ENCODE assay signal across 9 mouse cellular contexts in the genomic region with DNA sequence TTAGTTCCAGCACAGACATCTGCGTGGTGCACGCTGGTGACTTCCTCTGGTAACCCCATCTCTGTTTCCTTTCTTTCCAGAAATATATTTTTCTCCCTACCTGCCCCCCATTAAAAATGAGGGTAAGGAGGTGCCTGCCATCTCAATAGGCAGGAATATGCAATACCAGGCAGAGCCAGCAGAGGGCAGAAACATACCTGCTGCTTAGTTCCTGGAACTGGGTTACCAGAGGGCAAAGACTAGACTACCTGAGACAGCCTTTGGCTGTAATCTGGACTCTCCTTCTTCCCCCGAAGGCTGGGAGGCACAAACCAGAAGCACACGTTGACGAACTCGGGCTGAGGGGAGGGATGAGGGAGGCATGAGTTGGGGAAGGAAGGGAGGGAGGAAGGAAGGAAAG. TPM values are rescaled to one million over a fixed set of nuclear protein-coding genes. Genes with fewer than 3 reads are reported as not detected.
DNase-seq lines count a peak whose midpoint lies in the region; ATAC-seq lines count a peak whose summit lies in the region.
"Had no signal": no experiment of that assay in that cellular context is flagged by ENCODE, and none has a peak within 500 bp of the region (broad histone marks: within the 10 kb centered on the region; RNA-seq: fewer than 3 reads in every experiment).

No protein-coding gene starts in this region.

- DNase-seq in liver = peak; percentile 83
- DNase-seq in c-Kit-positive CD71-negative TER-119-negative erythroid progenitor cells, embryonic 14.5 days (ENCODE audit: low read depth) = peak; percentile 68
- peak; percentile 28 to 92 for DNase-seq in frontal cortex, adult 2 months (ENCODE audit: extremely low spot score in 1 of 2, low spot score in 1 of 2)
- peak; percentile 78 to 92 for DNase-seq in kidney, adult 8-10 months
- DNase-seq in limb, embryonic 11.5 days (ENCODE audit: low spot score) = peak; percentile 90
- peak; percentile 46 for DNase-seq in ovary, adult 18-20 months (ENCODE audit: low spot score)
- DNase-seq in thymus, postnatal 0 days (ENCODE audit: low spot score) = peak; percentile 80

- ATAC-seq in liver, embryonic 12.5 days = no peak
- no peak for ATAC-seq in limb, embryonic 11.5 days (ENCODE audit: insufficient number of reproducible peaks, low FRiP score, low TSS enrichment, low read depth)

- peaks cover 14% of the 10 kb centered on the region; the same call in 1 of the 2 replicates for H3K4me1 ChIP-seq in liver, embryonic 12.5 days
- no peaks in the 10 kb centered on the region for H3K4me1 ChIP-seq in limb, embryonic 11.5 days (ENCODE audit: control insufficient read depth, insufficient read depth, low read length)
- H3K4me1 ChIP-seq: embryonic facial prominence, embryonic 13.5 days had no signal

- no peak overlapping the region for H3K9ac ChIP-seq in liver, embryonic 12.5 days
- no peak overlapping the region for H3K9ac ChIP-seq in limb, embryonic 11.5 days (ENCODE audit: low read length)
- H3K9ac ChIP-seq: embryonic facial prominence, embryonic 13.5 days had no signal

- no peak overlapping the region for H3K4me2 ChIP-seq in liver, embryonic 12.5 days
- H3K4me2 ChIP-seq in limb, embryonic 11.5 days (ENCODE audit: low read depth, severe bottlenecking) = no peak overlapping the region
- H3K4me2 ChIP-seq: embryonic facial prominence, embryonic 13.5 days had no signal

- H3K4me3 ChIP-seq in liver, embryonic 12.5 days = no peak overlapping the region
- no peak overlapping the region for H3K4me3 ChIP-seq in limb, embryonic 11.5 days (ENCODE audit: low read depth, low read length)
- H3K4me3 ChIP-seq: embryonic facial prominence, embryonic 13.5 days had no signal

- whole genome bisulfite sequencing in liver, embryonic 12.5 days (ENCODE audit: insufficient replicate concordance) = 7% methylated on average over 6 of the region's 6 CpGs
- WGBS in limb, embryonic 11.5 days = 13% methylated on average over 6 of the region's 6 CpGs

- peaks cover 10% of the 10 kb centered on the region for H3K36me3 ChIP-seq in liver, embryonic 12.5 days
- peaks cover 2% of the 10 kb centered on the region; the same call in 1 of the 2 replicates for H3K36me3 ChIP-seq in limb, embryonic 11.5 days (ENCODE audit: control insufficient read depth, insufficient read depth, low read length)

- no peaks in the 10 kb centered on the region for H3K27me3 ChIP-seq in liver, embryonic 12.5 days (replicated peaks)
- H3K27me3 ChIP-seq in limb, embryonic 11.5 days (ENCODE audit: control insufficient read depth, insufficient read depth, low read length) = no peaks in the 10 kb centered on the region
- H3K27me3 ChIP-seq: embryonic facial prominence, embryonic 13.5 days had no signal

- H3K27ac ChIP-seq in liver, embryonic 12.5 days = no peak overlapping the region
- no peak overlapping the region for H3K27ac ChIP-seq in limb, embryonic 11.5 days (replicated peaks; ENCODE audit: low read depth, low read length)
- H3K27ac ChIP-seq: embryonic facial prominence, embryonic 13.5 days had no signal

- no peaks in the 10 kb centered on the region for H3K9me3 ChIP-seq in liver, embryonic 12.5 days (replicated peaks)
- H3K9me3 ChIP-seq in limb, embryonic 11.5 days (ENCODE audit: control insufficient read depth, low read length) = no peaks in the 10 kb centered on the region
- H3K9me3 ChIP-seq: embryonic facial prominence, embryonic 13.5 days had no signal

RNA-seq across cellular contexts. Expression of a gene that starts 24.8 kb away (rescaled TPM):
- 31.2 and 32.0 TPM in 2 replicates for polyA plus RNA-seq in liver, embryonic 12.5 days (2016; fragmentation: Nextera tagmentation; extraction: Ambion mirVana)
- polyA plus RNA-seq in frontal cortex, adult 2 months (2012; rRNA removed) = 52.4 and 62.1 TPM in 2 replicates
- 67.5 and 71.1 TPM in 2 replicates for polyA plus RNA-seq in limb, embryonic 11.5 days (2014; fragmentation: Nextera tagmentation; extraction: Ambion mirVana)
- 48.8 and 64.9 TPM in 2 replicates for polyA plus RNA-seq in thymus, postnatal 0 days (2015; fragmentation: Nextera tagmentation; extraction: Ambion mirVana)

RNA-seq across cellular contexts. Expression of a gene that starts 26.2 kb away (rescaled TPM):
- polyA plus RNA-seq in liver, embryonic 12.5 days (2016; fragmentation: Nextera tagmentation; extraction: Ambion mirVana) = 21.9 and 26.6 TPM in 2 replicates
- 32.9 and 42.0 TPM in 2 replicates for polyA plus RNA-seq in frontal cortex, adult 2 months (2012; rRNA removed)
- polyA plus RNA-seq in limb, embryonic 11.5 days (2014; fragmentation: Nextera tagmentation; extraction: Ambion mirVana) = 37.3 and 37.5 TPM in 2 replicates
- polyA plus RNA-seq in thymus, postnatal 0 days (2015; fragmentation: Nextera tagmentation; extraction: Ambion mirVana) = 32.2 and 33.7 TPM in 2 replicates

RNA-seq across cellular contexts. Expression of a gene that starts 28.0 kb away (rescaled TPM):
- polyA plus RNA-seq in liver, embryonic 12.5 days (2016; fragmentation: Nextera tagmentation; extraction: Ambion mirVana) = 28.3 and 29.8 TPM in 2 replicates
- polyA plus RNA-seq in frontal cortex, adult 2 months (2012; rRNA removed) = 0.16 and 0.25 TPM in 2 replicates
- polyA plus RNA-seq in limb, embryonic 11.5 days (2014; fragmentation: Nextera tagmentation; extraction: Ambion mirVana) = 0.09 and 0.24 TPM in 2 replicates
- polyA plus RNA-seq in thymus, postnatal 0 days (2015; fragmentation: Nextera tagmentation; extraction: Ambion mirVana) = 1.0 and 1.1 TPM in 2 replicates
- polyA plus RNA-seq: embryonic facial prominence, embryonic 13.5 days had no signal

RNA-seq across cellular contexts. Expression of a gene that starts 34.1 kb away (rescaled TPM):
- polyA plus RNA-seq in liver, embryonic 12.5 days (2016; fragmentation: Nextera tagmentation; extraction: Ambion mirVana) = 0.72 and 1.1 TPM in 2 replicates
- 46.3 and 51.8 TPM in 2 replicates for polyA plus RNA-seq in frontal cortex, adult 2 months (2012; rRNA removed)
- 0.17 and 0.57 TPM in 2 replicates for polyA plus RNA-seq in limb, embryonic 11.5 days (2014; fragmentation: Nextera tagmentation; extraction: Ambion mirVana)
- 6.8 and 7.5 TPM in 2 replicates for polyA plus RNA-seq in thymus, postnatal 0 days (2015; fragmentation: Nextera tagmentation; extraction: Ambion mirVana)

RNA-seq across cellular contexts. Expression of a gene that starts 42.2 kb away (rescaled TPM):
- polyA plus RNA-seq in liver, embryonic 12.5 days (2016; fragmentation: Nextera tagmentation; extraction: Ambion mirVana) = 14.9 and 15.0 TPM in 2 replicates
- 127 and 136 TPM in 2 replicates for polyA plus RNA-seq in frontal cortex, adult 2 months (2012; rRNA removed)
- polyA plus RNA-seq in limb, embryonic 11.5 days (2014; fragmentation: Nextera tagmentation; extraction: Ambion mirVana) = 7.2 and 10.0 TPM in 2 replicates
- 19.1 and 19.9 TPM in 2 replicates for polyA plus RNA-seq in thymus, postnatal 0 days (2015; fragmentation: Nextera tagmentation; extraction: Ambion mirVana)

Comparison
In these comparisons a context has a peak if more than half of its experiments do, and no peak if none do; other contexts are left out.
1. RNA of a gene that starts 28.0 kb away (polyA plus RNA-seq): 28.3 to 29.8 TPM in liver, embryonic 12.5 days; 1.0 to 1.1 TPM in thymus, postnatal 0 days, 0.09 to 0.24 TPM in limb, embryonic 11.5 days and 0.16 to 0.25 TPM in frontal cortex, adult 2 months; every median in the first group is over 10 times any median in the second.
2. Peak in every context shown above with its lines, with median percentiles within 50 percentile points of each other: DNase-seq.